Mouse (Mus musculus) telencephalon, adult 2 months (tissue): ENCODE results near the gene Oas1c.
A peak's percentile ranks its signal among the peaks of the same experiment; 100 is the strongest.

Experiments
- DNase-seq: peaks from one replicate; pipeline ENCODE4 v3.0.0-alpha.2; 2011; ENCODE audit warnings: low read depth, low spot score

Gene Oas1c

GRCm38 (mm10) chr5:120782446-120782845 is 29.9 kb downstream of the Oas1c start:
- DNase-seq: no peak

- no peak for DNase-seq
Measured at GRCm38 (mm10) chr5:120781646-120782045, 30.7 kb downstream of the Oas1c start.

- DNase-seq: peak; percentile 26
Measured at GRCm38 (mm10) chr5:120779922-120780321, 32.4 kb downstream of the Oas1c start.

- no peak for DNase-seq
Measured at GRCm38 (mm10) chr5:120778941-120779340, 33.4 kb downstream of the Oas1c start.

- DNase-seq: no peak
Measured at GRCm38 (mm10) chr5:120777478-120777877, 34.8 kb downstream of the Oas1c start, which contains the start of gene Oas3. TSS of gene Oas3 (minus strand) at chr5:120777661.

GRCm38 (mm10) chr5:120776801-120777200 is 35.5 kb downstream of the Oas1c start:
- no peak for DNase-seq

GRCm38 (mm10) chr5:120775287-120775985 is 36.9 kb downstream of the Oas1c start:
- no peak for DNase-seq

GRCm38 (mm10) chr5:120769396-120769795 is 42.9 kb downstream of the Oas1c start:
- no peak for DNase-seq

GRCm38 (mm10) chr5:120765010-120765409 is 47.3 kb downstream of the Oas1c start:
- no peak for DNase-seq

GRCm38 (mm10) chr5:120761901-120762300 is 50.4 kb downstream of the Oas1c start:
- DNase-seq: no peak

- no peak for DNase-seq
Measured at GRCm38 (mm10) chr5:120754215-120754614, 58.1 kb downstream of the Oas1c start.

GRCm38 (mm10) chr5:120752786-120753185 is 59.5 kb downstream of the Oas1c start:
- no peak for DNase-seq

GRCm38 (mm10) chr5:120751206-120751605 is 61.1 kb downstream of the Oas1c start:
- no peak for DNase-seq
